Mouse (Mus musculus) liver, postnatal 0 days (tissue): ENCODE results near the gene Hils1.

ENCODE experiments used
- CTCF ChIP-seq: sonication (generic); IDR thresholded peaks from 2 replicates; pipeline ENCODE4 v1.5.1; 2016; ENCODE audit warnings: antibody characterized with exemption, low read depth
- EP300 ChIP-seq: IDR thresholded peaks from 2 replicates; pipeline ENCODE4 v1.6.1; 2016; ENCODE audit warnings: antibody characterized with exemption, low read depth, mild to moderate bottlenecking

DNA sequence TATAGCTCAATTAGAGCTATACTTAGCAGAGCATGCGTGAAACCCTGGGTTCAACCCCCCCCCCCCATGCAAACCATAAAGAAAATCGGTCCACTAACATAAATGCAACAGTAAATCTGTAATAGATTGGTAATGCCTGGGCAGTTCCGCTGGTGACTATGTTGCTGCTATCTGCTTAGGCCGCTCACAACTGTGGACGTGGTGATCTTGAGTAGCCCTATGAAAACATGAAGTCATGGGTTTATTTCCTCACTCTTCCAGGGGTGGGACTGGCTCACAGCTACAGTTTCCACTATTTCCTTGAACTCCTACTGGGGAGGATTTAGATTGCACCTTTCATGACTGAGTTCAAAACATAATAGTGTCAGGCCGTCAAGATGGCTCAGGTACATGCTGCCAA is 49.7 kb upstream of the Hils1 start:
- TF ChIP-seq EP300 (no peak), CTCF (no peak)
